Mouse (Mus musculus) T-cell, adult 2 months (primary cell): ENCODE results near the gene Ube4a.

ENCODE experiments used
- DNase-seq: peaks from one replicate; pipeline ENCODE4 v3.0.0; 2022; ENCODE audit warnings: low spot score

Ube4a gene

DNA sequence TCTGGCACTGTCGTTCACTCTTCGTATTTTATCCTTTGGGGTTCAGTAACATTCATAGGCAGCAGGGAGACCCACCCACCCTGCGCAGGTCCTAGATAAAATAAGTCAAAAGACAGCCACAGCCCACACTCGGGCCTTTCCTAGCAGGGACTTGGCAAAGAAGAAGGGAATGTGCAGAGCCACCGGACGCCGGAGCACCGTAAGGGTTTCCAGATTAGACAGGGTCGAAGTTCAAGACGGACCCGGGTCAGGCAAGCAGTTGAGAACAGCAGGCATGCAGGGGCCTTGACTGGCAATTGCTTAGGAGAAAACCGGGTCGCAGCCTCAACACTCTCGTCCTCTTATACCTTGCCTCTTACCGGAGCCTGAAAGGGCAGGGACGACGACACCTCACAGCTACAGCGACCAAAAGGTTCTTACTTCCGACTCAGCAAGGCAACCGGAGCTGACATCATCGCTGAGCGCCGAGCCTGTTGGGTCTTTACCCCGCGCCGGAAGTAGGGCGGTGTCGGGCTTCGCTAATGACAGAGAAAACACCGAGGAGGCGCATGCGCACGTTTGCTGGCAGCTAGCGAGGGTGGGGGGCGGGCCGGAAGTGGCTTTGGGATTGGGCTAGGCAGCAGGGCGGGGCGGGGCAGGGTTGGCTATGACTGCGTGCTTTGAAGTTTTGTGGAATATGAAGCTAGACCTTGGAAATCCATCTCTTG, at the start of gene Ube4a:
Ube4a (minus strand) TSS at position 475 of the 707 bp plus-strand sequence.
- DNase-seq: peak; percentile 100

DNA sequence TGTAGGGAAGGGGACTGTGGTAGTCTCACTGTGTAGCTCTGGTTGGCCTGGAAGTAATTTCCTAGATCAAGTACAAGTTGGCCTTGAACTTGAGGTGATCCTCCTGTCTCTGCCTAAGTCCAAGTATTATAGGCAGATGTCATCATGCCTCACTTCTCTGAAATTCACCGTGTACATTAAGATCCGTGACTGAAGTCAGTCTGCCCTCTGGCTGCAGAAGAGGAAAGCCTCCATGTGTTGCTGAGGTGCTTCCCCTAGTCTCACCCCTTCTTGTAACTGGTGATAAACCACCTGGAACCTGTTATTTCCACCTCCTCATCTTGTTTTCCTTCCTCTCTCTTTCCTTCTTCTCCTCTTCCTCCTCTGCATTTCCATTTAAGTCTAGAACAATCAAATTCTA, 49.5 kb upstream of the Ube4a start:
- DNase-seq: peak; percentile 40

DNA sequence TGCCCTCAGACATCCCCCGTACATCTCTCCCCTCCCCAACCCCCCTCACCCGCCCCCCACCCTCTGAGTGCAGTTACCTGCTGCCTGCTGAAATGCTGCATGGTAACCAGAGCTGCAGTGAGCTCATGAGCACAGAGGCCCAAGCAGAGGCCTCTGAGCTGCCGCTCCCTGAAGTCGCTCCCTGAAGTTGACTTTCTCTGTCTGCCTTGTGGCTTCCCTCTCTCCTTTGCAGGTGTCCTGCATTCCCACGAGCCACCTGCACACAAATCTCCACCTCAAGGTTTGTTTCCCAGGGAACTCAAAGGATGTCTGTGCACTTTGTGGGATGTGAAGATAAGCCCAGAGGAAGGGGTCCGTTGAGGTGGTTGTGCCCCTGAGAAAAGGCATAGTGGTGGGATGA, 45.9 kb upstream of the Ube4a start:
- no peak for DNase-seq

- DNase-seq: peak; percentile 73
Measured at GRCm38 (mm10) chr9:45010461-45010860, 45.1 kb upstream of the Ube4a start.

- DNase-seq: peak; percentile 81
Measured at GRCm38 (mm10) chr9:45009180-45010078, 44.0 kb upstream of the Ube4a start, which contains the start of gene Cd3e. TSS of gene Cd3e (minus strand) at chr9:45009627.

DNA sequence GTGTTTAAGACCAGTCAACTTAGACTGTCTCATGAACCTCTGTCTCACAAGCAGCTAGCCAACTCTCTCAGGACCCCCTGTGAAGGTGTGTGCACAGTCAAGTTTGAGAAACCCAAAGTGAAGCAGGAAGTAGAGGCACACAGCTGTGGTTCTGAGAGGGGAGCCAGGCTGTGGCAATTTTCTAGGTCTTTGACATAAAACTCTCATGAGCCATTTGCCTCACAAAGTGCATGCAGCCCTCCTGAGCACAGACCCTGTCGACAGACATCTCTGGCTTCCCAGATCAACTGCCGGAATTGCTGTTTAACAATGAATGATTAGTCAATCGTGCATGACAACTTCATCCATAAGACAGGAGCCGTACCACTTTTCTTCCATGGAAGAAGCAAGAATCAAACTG, 42.9 kb upstream of the Ube4a start:
- DNase-seq: peak; percentile 39

GRCm38 (mm10) chr9:45007404-45007803, 42.0 kb upstream of the Ube4a start:
- DNase-seq: no peak

GRCm38 (mm10) chr9:45000249-45000648, 34.8 kb upstream of the Ube4a start:
- DNase-seq: no peak

DNA sequence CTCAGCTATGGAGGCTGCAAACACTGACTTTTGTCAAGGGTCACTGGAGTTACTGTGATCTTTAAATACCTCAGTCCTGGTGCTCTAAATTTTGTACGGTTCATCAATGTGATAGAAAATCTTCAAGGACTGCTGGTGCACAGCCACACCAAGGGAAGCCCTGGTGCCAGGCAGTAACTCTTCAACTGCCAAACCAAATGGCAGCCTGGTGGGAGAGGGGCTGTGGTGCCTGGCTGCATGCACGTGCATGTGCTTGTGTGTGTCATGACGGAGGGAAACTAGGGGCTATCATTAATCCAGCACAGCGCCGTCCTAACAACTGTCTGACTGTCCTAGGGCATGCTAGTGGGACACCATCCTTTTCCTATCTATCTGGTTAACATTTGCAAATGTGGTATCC, 34.4 kb upstream of the Ube4a start:
- no peak for DNase-seq

- peak; percentile 70 for DNase-seq
Measured at GRCm38 (mm10) chr9:44999171-44999570, 33.8 kb upstream of the Ube4a start.

DNA sequence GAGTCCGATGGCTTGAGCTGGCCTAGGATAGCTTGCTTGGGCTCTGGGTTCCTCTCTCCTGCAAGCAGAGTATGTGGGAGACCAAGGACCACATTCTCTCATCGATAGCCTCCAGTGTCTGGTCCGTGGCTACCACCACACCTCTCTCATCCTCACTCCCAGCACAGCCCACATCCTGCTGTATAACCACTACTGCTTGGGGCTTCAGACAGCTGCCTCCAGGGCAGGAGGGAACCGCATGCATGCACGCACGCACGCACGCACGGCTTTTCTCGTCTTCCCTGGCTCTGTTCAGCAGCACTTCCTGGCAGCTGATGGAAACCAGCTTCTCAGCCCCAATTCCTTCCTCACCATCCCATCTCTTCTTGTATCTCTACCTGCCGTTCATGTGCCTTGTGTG, 32.7 kb upstream of the Ube4a start:
- peak; percentile 77 for DNase-seq

GRCm38 (mm10) chr9:44996590-44996989, 31.2 kb upstream of the Ube4a start:
- peak; percentile 54 for DNase-seq

DNA sequence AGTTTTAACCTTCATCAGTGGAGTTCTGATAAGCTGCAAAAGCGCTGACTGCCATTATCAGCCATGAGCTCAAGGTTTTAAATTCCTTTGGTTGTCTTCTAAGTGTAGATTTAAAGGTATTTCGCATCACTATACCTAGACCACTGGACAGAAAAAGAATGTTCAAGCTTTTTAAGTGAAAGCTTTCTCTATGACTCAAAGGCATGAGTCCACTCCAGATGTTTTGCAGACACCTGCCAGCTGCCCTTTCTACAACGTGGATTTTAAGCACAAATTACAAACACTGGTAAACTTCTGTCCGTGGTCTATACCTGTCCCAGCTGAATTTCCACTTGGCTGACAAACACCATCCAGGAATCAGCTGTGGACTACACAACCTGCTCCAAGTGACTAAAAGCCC, 29.6 kb upstream of the Ube4a start:
- no peak for DNase-seq

GRCm38 (mm10) chr9:44993268-44993667, 27.9 kb upstream of the Ube4a start:
- no peak for DNase-seq

- DNase-seq: no peak
Measured at GRCm38 (mm10) chr9:44992271-44992670, 26.9 kb upstream of the Ube4a start.

DNA sequence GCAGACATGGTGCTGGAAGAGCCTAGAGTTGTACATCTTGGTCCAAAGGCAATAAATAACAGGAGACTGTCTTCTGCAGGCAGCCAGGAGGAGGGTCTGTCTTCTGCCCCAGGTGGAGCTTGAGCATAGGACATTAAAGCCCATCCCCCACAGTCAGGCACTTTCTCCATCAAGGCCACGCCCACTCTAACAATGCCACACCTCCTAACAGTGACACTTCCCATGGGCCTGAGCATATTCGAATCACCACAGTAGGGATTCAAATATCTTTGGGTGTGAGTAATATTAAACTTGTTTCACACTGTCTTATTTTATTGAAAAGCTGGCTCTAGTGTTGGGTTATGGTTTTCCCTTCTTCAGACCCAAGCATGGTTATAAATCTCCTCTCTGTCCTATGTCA, 26.4 kb upstream of the Ube4a start:
- no peak for DNase-seq

- no peak for DNase-seq
Measured at GRCm38 (mm10) chr9:44986976-44987375, 21.6 kb upstream of the Ube4a start.

- peak; percentile 96 for DNase-seq
Measured at GRCm38 (mm10) chr9:44986242-44986781, 20.9 kb upstream of the Ube4a start.

GRCm38 (mm10) chr9:44985721-44986161, 20.3 kb upstream of the Ube4a start:
- peak; percentile 53 for DNase-seq

DNA sequence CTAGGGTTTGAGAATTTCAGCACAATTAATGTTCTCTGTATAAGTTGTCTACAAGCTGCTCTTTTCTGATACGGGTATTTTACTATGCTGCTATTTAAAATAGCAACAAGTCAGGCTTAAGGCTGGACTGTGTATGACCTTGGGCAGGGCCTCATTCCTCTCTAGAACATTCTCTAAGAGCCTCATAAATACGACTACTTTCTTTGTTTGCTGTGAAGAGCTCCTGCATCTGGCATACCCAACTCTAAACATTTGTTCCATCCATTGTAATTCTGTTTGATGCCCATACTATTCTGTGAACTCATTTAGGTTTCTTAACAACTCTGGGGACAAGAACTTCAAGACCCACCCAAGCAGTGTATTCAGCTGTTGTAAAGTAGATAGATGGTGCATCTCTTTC, 17.6 kb upstream of the Ube4a start:
- DNase-seq: no peak

DNA sequence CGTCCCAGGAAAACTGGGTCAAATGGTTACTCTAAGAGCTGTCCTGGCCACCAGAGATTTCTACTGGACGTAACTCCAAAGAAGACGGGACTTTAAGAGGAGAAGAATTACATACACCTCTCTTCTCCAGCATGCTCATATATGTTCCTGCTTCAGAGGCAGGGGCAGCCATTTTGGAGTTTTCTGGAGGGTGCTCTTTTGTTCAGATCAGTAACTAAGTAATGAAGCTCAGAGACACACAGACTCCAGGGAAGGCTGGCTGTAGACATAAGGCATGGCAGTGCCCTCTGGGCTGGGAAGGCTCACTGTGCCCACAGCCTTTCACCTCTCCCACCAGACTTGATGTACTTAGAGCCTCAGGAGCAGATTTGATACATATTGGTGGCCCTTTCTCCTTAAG, 17.1 kb upstream of the Ube4a start:
- DNase-seq: no peak

- DNase-seq: no peak
Measured at GRCm38 (mm10) chr9:44982081-44982480, 16.7 kb upstream of the Ube4a start.

- DNase-seq: peak; percentile 61
Measured at GRCm38 (mm10) chr9:44981676-44982075, 16.3 kb upstream of the Ube4a start, which contains the start of gene Cd3d. TSS of gene Cd3d (plus strand) at chr9:44981786.
